Mouse (Mus musculus): Measurements from ENCODE around the gene Fibcd1.

DNA sequence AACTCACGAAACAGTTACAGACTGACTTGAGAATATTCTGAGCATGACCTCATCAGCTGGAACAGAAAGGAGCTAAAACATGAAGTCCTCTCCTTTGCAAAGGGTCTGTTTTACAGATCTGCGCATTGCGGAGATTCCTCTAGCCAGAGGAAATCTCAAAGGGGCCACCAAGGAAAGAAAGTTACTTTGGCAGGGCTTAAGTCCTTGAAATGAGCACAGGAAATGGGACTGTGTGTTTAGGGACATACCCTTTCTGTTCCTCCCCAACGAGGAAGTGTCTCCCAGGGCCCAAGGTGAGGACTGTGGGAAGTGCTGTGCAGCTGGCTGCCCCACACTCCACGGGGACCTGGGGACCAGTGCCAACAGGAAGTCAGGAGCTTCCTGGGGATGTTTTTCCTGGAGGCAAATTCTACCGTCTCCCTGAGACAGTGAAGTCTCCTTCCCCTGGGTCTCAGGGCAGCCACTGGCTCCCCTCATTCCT is 76.1 kb downstream of the Fibcd1 start:
- TF ChIP-seq CTCF (IDR thresholded peaks at IDR 0.05; ENCODE audit: low read depth, low read length): no peak
- TF ChIP-seq POLR2A (IDR thresholded peaks at IDR 0.05; ENCODE audit: extremely low read depth, insufficient read depth, low read length): no peak
